Comparison of ENCODE assay signal across 12 mouse cellular contexts in genomic region chr10:29144612-29145405, GRCm38 (mm10). TPM values are rescaled to one million over a fixed set of nuclear protein-coding genes. Genes with fewer than 3 reads are reported as not detected.
DNase-seq lines count a peak whose midpoint lies in the region; ATAC-seq and TF ChIP-seq lines count a peak whose summit lies in the region.
"Had no signal": no experiment of that assay in that cellular context is flagged by ENCODE, and none has a peak within 500 bp of the region (broad histone marks: within the 10 kb centered on the region; RNA-seq: fewer than 3 reads in every experiment).

No protein-coding gene starts in this region.

- peaks cover 59% of the 10 kb centered on the region for H3K27me3 ChIP-seq in embryonic facial prominence, embryonic 12.5 days
- H3K27me3 ChIP-seq in hindbrain, embryonic 15.5 days: no peaks in the 10 kb centered on the region
- H3K27me3 ChIP-seq in neural tube, embryonic 14.5 days (ENCODE audit: control insufficient read depth, insufficient read depth, low read length): no peaks in the 10 kb centered on the region

- H3K9ac ChIP-seq in embryonic facial prominence, embryonic 12.5 days: no peak overlapping the region
- H3K9ac ChIP-seq in hindbrain, embryonic 15.5 days: peak overlapping the region; percentile 62
- H3K9ac ChIP-seq in neural tube, embryonic 14.5 days (replicated peaks; ENCODE audit: low read depth, low read length): peak overlapping the region; percentile 78
- H3K9ac ChIP-seq: kidney, embryonic 15.5 days had no signal

- 8% methylated on average over 8 of the region's 12 CpGs for WGBS in embryonic facial prominence, embryonic 12.5 days
- WGBS in hindbrain, embryonic 15.5 days: 12% methylated on average over 8 of the region's 12 CpGs
- 10% methylated on average over 8 of the region's 12 CpGs for WGBS in neural tube, embryonic 14.5 days

- peaks cover 9% of the 10 kb centered on the region; the same call in 1 of the 2 replicates for H3K4me1 ChIP-seq in embryonic facial prominence, embryonic 12.5 days
- peaks cover 30% of the 10 kb centered on the region for H3K4me1 ChIP-seq in hindbrain, embryonic 15.5 days (replicated peaks)
- H3K4me1 ChIP-seq in neural tube, embryonic 14.5 days (ENCODE audit: control insufficient read depth, insufficient read depth, low read length): peaks cover 22% of the 10 kb centered on the region; the same call in 1 of the 2 replicates

- no peak for TF ChIP-seq CTCF in layer of hippocampus, adult 2 months (conservative IDR thresholded peaks at IDR 0.05)

- no peaks in the 10 kb centered on the region for H3K36me3 ChIP-seq in embryonic facial prominence, embryonic 12.5 days
- no peaks in the 10 kb centered on the region for H3K36me3 ChIP-seq in hindbrain, embryonic 15.5 days
- peaks cover 1% of the 10 kb centered on the region; the same call in 1 of the 2 replicates for H3K36me3 ChIP-seq in neural tube, embryonic 14.5 days (ENCODE audit: control insufficient read depth, insufficient read depth, low read length)
- H3K36me3 ChIP-seq: kidney, embryonic 15.5 days had no signal

- H3K9me3 ChIP-seq in embryonic facial prominence, embryonic 12.5 days: no peaks in the 10 kb centered on the region
- no peaks in the 10 kb centered on the region for H3K9me3 ChIP-seq in hindbrain, embryonic 15.5 days
- no peaks in the 10 kb centered on the region for H3K9me3 ChIP-seq in neural tube, embryonic 14.5 days (ENCODE audit: control insufficient read depth, low read length)
- H3K9me3 ChIP-seq: kidney, embryonic 15.5 days had no signal

- H3K4me2 ChIP-seq in embryonic facial prominence, embryonic 12.5 days (replicated peaks): peak overlapping the region; percentile 92
- peak overlapping the region; percentile 61 for H3K4me2 ChIP-seq in hindbrain, embryonic 15.5 days
- H3K4me2 ChIP-seq in neural tube, embryonic 14.5 days (ENCODE audit: low read depth, low read length): peak overlapping the region; percentile 87

- H3K27ac ChIP-seq in layer of hippocampus, adult 2 months: peak overlapping the region; percentile 81
- H3K27ac ChIP-seq in embryonic facial prominence, embryonic 12.5 days: no peak overlapping the region
- peak overlapping the region; percentile 96 for H3K27ac ChIP-seq in hindbrain, embryonic 15.5 days (replicated peaks)
- peak overlapping the region; percentile 96 for H3K27ac ChIP-seq in neural tube, embryonic 14.5 days (ENCODE audit: low read depth, low read length)
- H3K27ac ChIP-seq: kidney, embryonic 15.5 days had no signal

- ATAC-seq in embryonic facial prominence, embryonic 12.5 days (ENCODE audit: insufficient number of reproducible peaks, insufficient read depth, low FRiP score, low TSS enrichment): no peak
- no peak for ATAC-seq in hindbrain, embryonic 15.5 days (ENCODE audit: low FRiP score, low read depth)
- no peak for ATAC-seq in neural tube, embryonic 14.5 days (ENCODE audit: low read depth)

- DNase-seq in layer of hippocampus, adult 2 months (ENCODE audit: low spot score in 2 of 2): no peak
- DNase-seq in layer of hippocampus, adult 18-20 months (ENCODE audit: low spot score in 2 of 2): no peak
- DNase-seq in right cerebral cortex, postnatal 14 days: no peak
- no peak for DNase-seq in left cerebral cortex, adult 18-20 months (ENCODE audit: low spot score in 2 of 2)
- no peak for DNase-seq in testis, postnatal 14 days (ENCODE audit: low spot score)
- DNase-seq: gastrocnemius, postnatal 14 days; liver had no signal

- peak overlapping the region; percentile 64 for H3K4me3 ChIP-seq in layer of hippocampus, adult 2 months
- H3K4me3 ChIP-seq in embryonic facial prominence, embryonic 12.5 days: peak overlapping the region; percentile 38
- H3K4me3 ChIP-seq in hindbrain, embryonic 15.5 days: peak overlapping the region; percentile 89
- peak overlapping the region; percentile 81 for H3K4me3 ChIP-seq in neural tube, embryonic 14.5 days (ENCODE audit: low read depth, low read length)

RNA-seq across cellular contexts. Expression of gene Soga3, which starts 1.2 kb away (rescaled TPM):
- 100 to 1,000 TPM; 176 to 178 TPM for total RNA-seq in layer of hippocampus, adult 2 months (2021)
- 100 to 1,000 TPM; 168 to 174 TPM for total RNA-seq in layer of hippocampus, adult 18-20 months (2021)
- 7.7 and 10.2 TPM in 2 replicates for polyA plus RNA-seq in embryonic facial prominence, embryonic 12.5 days (2016; fragmentation: Nextera tagmentation; extraction: Ambion mirVana)
- polyA plus RNA-seq in hindbrain, embryonic 15.5 days (2015; fragmentation: Nextera tagmentation; extraction: Ambion mirVana): 108 and 113 TPM in 2 replicates
- 104 and 110 TPM in 2 replicates for polyA plus RNA-seq in neural tube, embryonic 14.5 days (2014; fragmentation: Nextera tagmentation; extraction: Ambion mirVana)
- 100 to 1,000 TPM; 169 to 170 TPM for total RNA-seq in left cerebral cortex, adult 18-20 months (2021)
- total RNA-seq: gastrocnemius, postnatal 14 days; megakaryocyte progenitor cell, adult 5-6 weeks had no signal

RNA-seq across cellular contexts. Expression of gene Gm49353, which starts 53.9 kb away (rescaled TPM):
- total RNA-seq in layer of hippocampus, adult 2 months (2021): 10 to 100 TPM; 28.0 to 29.8 TPM
- total RNA-seq in layer of hippocampus, adult 18-20 months (2021): 10 to 100 TPM; 23.2 to 27.7 TPM
- polyA plus RNA-seq in embryonic facial prominence, embryonic 12.5 days (2016; fragmentation: Nextera tagmentation; extraction: Ambion mirVana): 0.61 and 2.0 TPM in 2 replicates
- polyA plus RNA-seq in hindbrain, embryonic 15.5 days (2015; fragmentation: Nextera tagmentation; extraction: Ambion mirVana): 9.9 and 11.6 TPM in 2 replicates
- 12.1 and 14.9 TPM in 2 replicates for polyA plus RNA-seq in neural tube, embryonic 14.5 days (2014; fragmentation: Nextera tagmentation; extraction: Ambion mirVana)
- 10 to 100 TPM; 17.1 to 28.3 TPM for total RNA-seq in left cerebral cortex, adult 18-20 months (2021)
- total RNA-seq: gastrocnemius, postnatal 14 days; megakaryocyte progenitor cell, adult 5-6 weeks had no signal
- polyA plus RNA-seq: kidney, embryonic 15.5 days had no signal

Comparison
In these comparisons a context has a peak if more than half of its experiments do, and no peak if none do; other contexts are left out.
1. H3K4me3 ChIP-seq: peak in every context shown above with its lines; median percentile 89 in hindbrain, embryonic 15.5 days; 81 in neural tube, embryonic 14.5 days; 64 in layer of hippocampus, adult 2 months; 38 in embryonic facial prominence, embryonic 12.5 days.